ENCODE assay signal across 19 mouse cellular contexts in the genomic region with DNA sequence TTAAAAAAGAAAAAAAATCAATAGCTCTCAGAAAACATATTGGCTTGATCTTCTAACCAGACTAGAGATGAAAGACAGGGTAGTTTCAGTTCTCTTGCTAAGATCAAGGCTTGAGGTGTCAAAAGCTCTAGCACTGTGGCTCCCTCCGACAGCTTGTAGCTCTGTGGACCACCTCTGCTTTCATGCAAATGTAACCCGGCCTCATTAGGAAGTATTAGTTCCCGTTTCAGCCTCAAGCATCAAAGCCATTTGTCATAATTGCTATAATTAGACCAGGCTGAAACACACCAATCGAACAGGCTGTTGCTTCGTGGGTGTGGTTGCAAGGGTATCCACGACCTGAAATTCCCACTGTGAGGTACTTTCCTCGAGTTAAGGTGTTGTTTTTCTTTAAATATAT.
A peak's percentile ranks its signal among the peaks of the same experiment; 100 is the strongest.
DNase-seq lines count a peak whose midpoint lies in the region; ATAC-seq and TF ChIP-seq lines count a peak whose summit lies in the region.
"Had no signal": no experiment of that assay in that cellular context is flagged by ENCODE, and none has a peak within 500 bp of the region (broad histone marks: within the 10 kb centered on the region; RNA-seq: fewer than 3 reads in every experiment).

No protein-coding gene starts in this region.

- no peaks in the 10 kb centered on the region for H3K27me3 ChIP-seq in thymus, adult 2 months (ENCODE audit: control insufficient read depth, insufficient read depth, low read length)
- H3K27me3 ChIP-seq in neural tube, embryonic 15.5 days (replicated peaks): no peaks in the 10 kb centered on the region
- H3K27me3 ChIP-seq: forebrain, embryonic 15.5 days; Patski had no signal

- 16% methylated on average over 7 of the region's 7 CpGs for WGBS in thymus, adult 2 months
- WGBS in neural tube, embryonic 15.5 days: 62% methylated on average over 7 of the region's 7 CpGs

- H3K36me3 ChIP-seq in thymus, adult 2 months (ENCODE audit: control insufficient read depth, insufficient read depth, low read length): no peaks in the 10 kb centered on the region
- no peaks in the 10 kb centered on the region for H3K36me3 ChIP-seq in neural tube, embryonic 15.5 days
- H3K36me3 ChIP-seq: forebrain, embryonic 15.5 days; liver, embryonic 13.5 days; midbrain, embryonic 10.5 days had no signal

- TF ChIP-seq CTCF in thymus, adult 2 months (IDR thresholded peaks at IDR 0.05; ENCODE audit: borderline replicate concordance, control insufficient read depth, extremely low read depth, insufficient read depth, low read length, poor library complexity): no peak

- no peak overlapping the region for H3K4me2 ChIP-seq in neural tube, embryonic 15.5 days
- H3K4me2 ChIP-seq: forebrain, embryonic 15.5 days; heart, embryonic 11.5 days; liver, embryonic 13.5 days had no signal

- H3K9ac ChIP-seq in neural tube, embryonic 15.5 days (replicated peaks): no peak overlapping the region
- H3K9ac ChIP-seq: forebrain, embryonic 15.5 days; liver, embryonic 13.5 days had no signal

- no peak overlapping the region for H3K4me3 ChIP-seq in thymus, adult 2 months (ENCODE audit: control insufficient read depth, insufficient read depth, low read length)
- no peak overlapping the region for H3K4me3 ChIP-seq in neural tube, embryonic 15.5 days (replicated peaks)
- H3K4me3 ChIP-seq: forebrain, embryonic 15.5 days; liver, embryonic 13.5 days; midbrain, embryonic 10.5 days had no signal

- H3K4me1 ChIP-seq in thymus, adult 2 months (replicated peaks; ENCODE audit: control insufficient read depth, insufficient read depth, low read length): peaks cover 26% of the 10 kb centered on the region
- no peaks in the 10 kb centered on the region for H3K4me1 ChIP-seq in neural tube, embryonic 15.5 days

- ATAC-seq in common myeloid progenitor, adult 5-6 weeks (replicated peaks; ENCODE audit: low read depth, poor library complexity, severe bottlenecking): peak; percentile 66; the same call in 1 of the 2 replicates
- peak; percentile 92 for ATAC-seq in neutrophil, adult 5-6 weeks (ENCODE audit: extremely low read depth, insufficient number of reproducible peaks, low FRiP score, poor library complexity, severe bottlenecking)
- no peak for ATAC-seq in neural tube, embryonic 15.5 days (ENCODE audit: low FRiP score)
- ATAC-seq: forebrain, embryonic 15.5 days; hindbrain, embryonic 16.5 days; Patski had no signal

- no peaks in the 10 kb centered on the region for H3K9me3 ChIP-seq in neural tube, embryonic 15.5 days (replicated peaks)
- H3K9me3 ChIP-seq: forebrain, embryonic 15.5 days; liver, embryonic 13.5 days; midbrain, embryonic 10.5 days had no signal

- TF ChIP-seq POLR2A in thymus, adult 2 months (IDR thresholded peaks at IDR 0.05; ENCODE audit: control insufficient read depth, extremely low read depth, insufficient read depth, low read length, poor library complexity): no peak

- H3K27ac ChIP-seq in thymus, adult 2 months (ENCODE audit: control insufficient read depth, insufficient read depth, low read length): no peak overlapping the region
- H3K27ac ChIP-seq in neural tube, embryonic 15.5 days (replicated peaks): no peak overlapping the region
- H3K27ac ChIP-seq: forebrain, embryonic 15.5 days; liver, embryonic 13.5 days; midbrain, embryonic 10.5 days; stomach, postnatal 0 days had no signal

- peak; percentile 51 for DNase-seq in thymus, postnatal 0 days (ENCODE audit: low spot score)
- DNase-seq in thymus, adult 2 months: no peak
- DNase-seq in gastrocnemius, adult 18-20 months (ENCODE audit: low spot score): no peak
- no peak for DNase-seq in urinary bladder, postnatal 25 days (ENCODE audit: low spot score)
- DNase-seq: cerebellum, adult 8-10 months; gastrocnemius, postnatal 10 days; left cerebral cortex, postnatal 4 days; liver, embryonic 13.5 days; lung, postnatal 10 days; thymus, postnatal 36 days had no signal
